Mouse (Mus musculus) megakaryocyte progenitor cell, adult 5-6 weeks (primary cell): ENCODE results near the gene C1rl. TPM values are rescaled to one million over a fixed set of nuclear protein-coding genes. Genes with fewer than 3 reads are reported as not detected.

ENCODE experiments used
- total RNA-seq, 2 experiments: library from RNA; stranded (forward) in 1 of 2; stranded (reverse) in 1 of 2; fragments of 157-497, 149-512 nt in 1 of 2; fragments of 200-1000 nt in 1 of 2; gene quantifications; 2 replicates each; pipeline versions ENCODE4 v1.2.3 to v1.2.4; 2015 to 2017

Gene C1rl
- total RNA-seq, 2 experiments from 2014 or later, result 3.3 to 6.8 TPM

Other genes with a start within 250 kb of the C1rl start
- 0.76 and 0.86 TPM in 2 replicates for gene Cd163, start 188.5 kb upstream of the C1rl start, total RNA-seq (2015)
- gene Cd163, start 188.5 kb upstream of the C1rl start, total RNA-seq (2017), result 2.7 TPM in 2 replicates
- 15.5 and 20.7 TPM in 2 replicates for gene Pex5, start 78.0 kb upstream of the C1rl start, total RNA-seq (2015)
- 18.9 and 20.6 TPM in 2 replicates for gene Pex5, start 78.0 kb upstream of the C1rl start, total RNA-seq (2017)
- 5.1 and 8.7 TPM in 2 replicates for gene Clstn3, start 28.3 kb upstream of the C1rl start, total RNA-seq (2015)
- gene Clstn3, start 28.3 kb upstream of the C1rl start, total RNA-seq (2017), result 6.8 and 10.4 TPM in 2 replicates
- gene C1ra, start 19.3 kb downstream of the C1rl start, total RNA-seq (2015), result 2.8 and 3.3 TPM in 2 replicates
- 3.5 and 4.0 TPM in 2 replicates for gene C1ra, start 19.3 kb downstream of the C1rl start, total RNA-seq (2017)
- not detected in 2 replicates for gene C1s1, start 49.2 kb downstream of the C1rl start, total RNA-seq (2015)
- not detected in 2 replicates for gene C1s1, start 49.2 kb downstream of the C1rl start, total RNA-seq (2017)
- gene C1rb, start 77.2 kb downstream of the C1rl start, total RNA-seq (2015), result not detected in 2 replicates
- not detected in 2 replicates for gene C1rb, start 77.2 kb downstream of the C1rl start, total RNA-seq (2017)
- gene C1s2, start 143.0 kb downstream of the C1rl start, total RNA-seq (2015), result not detected in 2 replicates
- not detected in 2 replicates for gene C1s2, start 143.0 kb downstream of the C1rl start, total RNA-seq (2017)
- gene Lpcat3, start 169.9 kb downstream of the C1rl start, total RNA-seq (2015), result 38.4 and 40.7 TPM in 2 replicates
- gene Lpcat3, start 169.9 kb downstream of the C1rl start, total RNA-seq (2017), result 27.8 and 28.8 TPM in 2 replicates
- gene Emg1, start 219.1 kb downstream of the C1rl start, total RNA-seq (2015), result 204 and 205 TPM in 2 replicates
- gene Emg1, start 219.1 kb downstream of the C1rl start, total RNA-seq (2017), result 304 and 317 TPM in 2 replicates
- gene Phb2, start 219.2 kb downstream of the C1rl start, total RNA-seq (2015), result 229 and 271 TPM in 2 replicates
- 335 and 374 TPM in 2 replicates for gene Phb2, start 219.2 kb downstream of the C1rl start, total RNA-seq (2017)
- gene Ptpn6, start 245.6 kb downstream of the C1rl start, total RNA-seq (2015), result 115 and 121 TPM in 2 replicates
- gene Ptpn6, start 245.6 kb downstream of the C1rl start, total RNA-seq (2017), result 398 and 466 TPM in 2 replicates
- 171 and 179 TPM in 2 replicates for gene Grcc10, start 248.3 kb downstream of the C1rl start, total RNA-seq (2015)
- gene Grcc10, start 248.3 kb downstream of the C1rl start, total RNA-seq (2017), result 99.5 and 133 TPM in 2 replicates